Mouse (Mus musculus) stomach, embryonic 16.5 days (tissue): Measurements from ENCODE around the gene Dcaf11. TPM values are rescaled to one million over a fixed set of nuclear protein-coding genes. Genes with fewer than 3 reads are reported as not detected.
A peak's percentile ranks its signal among the peaks of the same experiment; 100 is the strongest.

Source experiments
- ATAC-seq: fragments of 200-750 bp; cut with Nextera tagmentation; 2 replicates; pipeline ENCODE4 v1.8.0; 2017; ENCODE audit warnings: moderate number of reproducible peaks, moderate TSS enrichment; ENCODE audit not compliant: insufficient read depth, low FRiP score
- H3K27ac ChIP-seq: fragments of 300-500 bp; sonication (generic); 2 replicates; pipeline ENCODE4 v1.5.1; 2014; ENCODE audit warnings: low read length
- H3K27me3 ChIP-seq: fragments of 300-500 bp; sonication (generic); 2 replicates; pipeline ENCODE4 v1.6.1; 2014; ENCODE audit warnings: low read length, control low read depth, mixed read lengths; ENCODE audit not compliant: control insufficient read depth, insufficient read depth
- H3K36me3 ChIP-seq: fragments of 300-500 bp; sonication (generic); 2 replicates; pipeline ENCODE4 v1.6.1; 2014; ENCODE audit warnings: low read length; ENCODE audit not compliant: control insufficient read depth, insufficient read depth
- H3K4me1 ChIP-seq: fragments of 300-500 bp; sonication (generic); 2 replicates; pipeline ENCODE4 v1.6.1; 2014; ENCODE audit warnings: low read length, control low read depth, mixed read lengths; ENCODE audit not compliant: control insufficient read depth, insufficient read depth
- H3K4me2 ChIP-seq: fragments of 300-500 bp; sonication (generic); 2 replicates; pipeline ENCODE4 v1.6.1; 2014; ENCODE audit warnings: low read depth, low read length, mixed read lengths
- H3K4me3 ChIP-seq: fragments of 300-500 bp; sonication (generic); replicated peaks from 2 replicates; pipeline ENCODE4 v1.5.1; 2014; ENCODE audit warnings: mild to moderate bottlenecking, low read length
- H3K9ac ChIP-seq: fragments of 300-500 bp; sonication (generic); 2 replicates; pipeline ENCODE4 v1.6.1; 2014; ENCODE audit warnings: low read length
- H3K9me3 ChIP-seq: fragments of 300-500 bp; sonication (generic); replicated peaks from 2 replicates; pipeline ENCODE4 v1.6.1; 2016; ENCODE audit warnings: low read length, control low read depth; ENCODE audit not compliant: control insufficient read depth
- WGBS: fragments of 180-500 bp; shearing (Covaris S2); extraction: QIAGEN DNeasy Blood & Tissue Kit; methylation state at CpG from one replicate; pipeline ENCODE4 v1.1.7; 2014; 5-methylcytosine and 5-hydroxymethylcytosine counted together
- polyA plus RNA-seq: library from polyadenylated mRNA; unstranded; fragments of >200 nt; fragmentation: Nextera tagmentation; extraction: Ambion mirVana; gene quantifications from 2 replicates; pipeline ENCODE4 v1.2.1, GENCODE M21; 2015

Dcaf11 gene
- polyA plus RNA-seq, 1 experiment from 2014 or later: 77.6 TPM

- H3K4me1 ChIP-seq: peaks cover 15% of the 10 kb centered on the region
- no peak overlapping the region for H3K27ac ChIP-seq
- no peak overlapping the region for H3K9ac ChIP-seq
- H3K9me3 ChIP-seq: no peaks in the 10 kb centered on the region
- ATAC-seq: no peak
- H3K36me3 ChIP-seq: peaks cover 19% of the 10 kb centered on the region
- H3K4me3 ChIP-seq: no peak overlapping the region
- H3K4me2 ChIP-seq: no peak overlapping the region
- no peaks in the 10 kb centered on the region for H3K27me3 ChIP-seq
- WGBS: 90% methylated on average over 11 of the region's 11 CpGs
These were observed 3.4 kb downstream of the Dcaf11 start for GRCm38 (mm10) chr14:55563249-55563648.

- Histone ChIP-seq H3K4me2 (no peak overlapping the region), H3K9ac (no peak overlapping the region), H3K27me3 (no peaks in the 10 kb centered on the region), H3K4me1 (peaks cover 13% of the 10 kb centered on the region), H3K36me3 (peaks cover 22% of the 10 kb centered on the region), H3K4me3 (no peak overlapping the region), H3K9me3 (no peaks in the 10 kb centered on the region), H3K27ac (no peak overlapping the region)
- ATAC-seq: no peak
- WGBS: 68% methylated on average over 3 of the region's 3 CpGs
These were observed 5.9 kb downstream of the Dcaf11 start for GRCm38 (mm10) chr14:55565748-55566147.

- no peaks in the 10 kb centered on the region for H3K4me1 ChIP-seq
- H3K9me3 ChIP-seq: no peaks in the 10 kb centered on the region
- H3K9ac ChIP-seq: no peak overlapping the region
- H3K4me3 ChIP-seq: no peak overlapping the region
- ATAC-seq: no peak
- H3K27me3 ChIP-seq: no peaks in the 10 kb centered on the region
- peaks cover 22% of the 10 kb centered on the region for H3K36me3 ChIP-seq
- H3K4me2 ChIP-seq: no peak overlapping the region
- 80% methylated on average over 3 of the region's 3 CpGs for WGBS
- no peak overlapping the region for H3K27ac ChIP-seq
These were observed 7.7 kb downstream of the Dcaf11 start for GRCm38 (mm10) chr14:55567496-55567895.

- Histone ChIP-seq H3K27me3 (no peaks in the 10 kb centered on the region), H3K9me3 (no peaks in the 10 kb centered on the region), H3K27ac (no peak overlapping the region), H3K4me1 (no peaks in the 10 kb centered on the region; the same call in 1 of the 2 replicates), H3K4me2 (no peak overlapping the region), H3K4me3 (no peak overlapping the region), H3K9ac (no peak overlapping the region), H3K36me3 (peaks cover 18% of the 10 kb centered on the region; the same call in 1 of the 2 replicates)
- WGBS: 90% methylated on average over 2 of the region's 2 CpGs
- no peak for ATAC-seq
These were observed 10.8 kb downstream of the Dcaf11 start for GRCm38 (mm10) chr14:55570588-55570987.

- no peaks in the 10 kb centered on the region; the same call in 1 of the 2 replicates for H3K4me1 ChIP-seq
- 0 out of 2 replicates have a peak, but pooled peaks cover 10% of the 10 kb centered on the region for H3K36me3 ChIP-seq
- H3K4me2 ChIP-seq: no peak overlapping the region
- no peaks in the 10 kb centered on the region for H3K27me3 ChIP-seq
- H3K9ac ChIP-seq: no peak overlapping the region
- ATAC-seq: no peak
- H3K9me3 ChIP-seq: no peaks in the 10 kb centered on the region
- no peak overlapping the region for H3K4me3 ChIP-seq
- no peak overlapping the region for H3K27ac ChIP-seq
These were observed 12.0 kb downstream of the Dcaf11 start for GRCm38 (mm10) chr14:55571760-55572159.

GRCm38 (mm10) chr14:55575302-55575701 is 15.5 kb downstream of the Dcaf11 start, which contains the start of gene Fitm1:
Gene Fitm1 (plus strand): TSS chr14:55575617.
- Histone ChIP-seq H3K9ac (peak within 1 kb of the TSS; percentile 39; the same call in 1 of the 2 replicates), H3K9me3 (no peaks in the 10 kb centered on the region), H3K4me1 (peaks cover 13% of the 10 kb centered on the region), H3K27ac (no peak within 1 kb of the TSS), H3K36me3 (peaks cover 1% of the 10 kb centered on the region), H3K4me2 (0 out of 2 replicates have a peak within 1 kb of the TSS, but pooled peaks have one; percentile 21), H3K27me3 (no peaks in the 10 kb centered on the region), H3K4me3 (no peak within 1 kb of the TSS)
- WGBS: 68% methylated on average over 8 of the region's 8 CpGs
- no peak for ATAC-seq

- peaks cover 13% of the 10 kb centered on the region for H3K4me1 ChIP-seq
- H3K27ac ChIP-seq: no peak overlapping the region
- H3K9me3 ChIP-seq: no peaks in the 10 kb centered on the region
- 0 out of 2 replicates have a peak overlapping the region, but pooled peaks have one; percentile 21 for H3K4me2 ChIP-seq
- H3K4me3 ChIP-seq: no peak overlapping the region
- peaks cover 5% of the 10 kb centered on the region for H3K36me3 ChIP-seq
- 76% methylated on average over 13 of the region's 13 CpGs for WGBS
- no peaks in the 10 kb centered on the region for H3K27me3 ChIP-seq
- H3K9ac ChIP-seq: peak overlapping the region; percentile 39; the same call in 1 of the 2 replicates
- no peak for ATAC-seq
These were observed 15.9 kb downstream of the Dcaf11 start for GRCm38 (mm10) chr14:55575711-55576110.

- peaks cover 7% of the 10 kb centered on the region for H3K36me3 ChIP-seq
- H3K4me1 ChIP-seq: peaks cover 13% of the 10 kb centered on the region
- no peak for ATAC-seq
- H3K27me3 ChIP-seq: no peaks in the 10 kb centered on the region
- 0 out of 2 replicates have a peak overlapping the region, but pooled peaks have one; percentile 3 for H3K9ac ChIP-seq
- 79% methylated on average over 16 of the region's 16 CpGs for WGBS
- no peak overlapping the region for H3K27ac ChIP-seq
- no peak overlapping the region for H3K4me2 ChIP-seq
- no peak overlapping the region for H3K4me3 ChIP-seq
- no peaks in the 10 kb centered on the region for H3K9me3 ChIP-seq
These were observed 16.6 kb downstream of the Dcaf11 start for GRCm38 (mm10) chr14:55576376-55576775.

- H3K36me3 ChIP-seq: peaks cover 7% of the 10 kb centered on the region
- H3K27me3 ChIP-seq: no peaks in the 10 kb centered on the region
- peak within 1 kb of the TSS; percentile 93 for H3K27ac ChIP-seq
- no peaks in the 10 kb centered on the region for H3K9me3 ChIP-seq
- H3K4me1 ChIP-seq: peaks cover 13% of the 10 kb centered on the region
- peak within 1 kb of the TSS; percentile 98 for H3K4me3 ChIP-seq
- under 1% methylated on average over 32 of the region's 32 CpGs for WGBS
- peak; percentile 91 for ATAC-seq
- peak within 1 kb of the TSS; percentile 96 for H3K9ac ChIP-seq
- peak within 1 kb of the TSS; percentile 93 for H3K4me2 ChIP-seq
These were observed 18.3 kb downstream of the Dcaf11 start, which contains the start of gene Psme1 for GRCm38 (mm10) chr14:55577871-55578667. Gene Psme1 (plus strand): TSS chr14:55578123.
